Mouse (Mus musculus) lung, adult 2 months (tissue): ENCODE measurements at regions not wholly inside any gene's neighbourhood (a gene's known extent, or its start where the extent isn't known, plus 50 kb on each side); places are given as distances from the start of the nearest gene placed in this dataset.

Experiments
- DNase-seq: peaks from one replicate; pipeline ENCODE4 v3.0.0; 2022
- H3K4me1 ChIP-seq: fragments of 200-500 bp; 2 replicates; pipeline ENCODE4 v1.6.1; 2011; ENCODE audit warnings: low read length; ENCODE audit not compliant: control insufficient read depth, insufficient read depth
- H3K4me3 ChIP-seq: fragments of 200-500 bp; replicated peaks from 2 replicates; pipeline ENCODE3; 2011; ENCODE audit warnings: low read depth, mild to moderate bottlenecking, control low read depth, low read length; ENCODE audit errors: extremely low read depth
- CTCF ChIP-seq: fragments of 200-500 bp; IDR thresholded peaks from 2 replicates; pipeline ENCODE4 v1.5.1; 2011; ENCODE audit warnings: mild to moderate bottlenecking, low read length, control low read depth; ENCODE audit not compliant: insufficient read depth
- POLR2A ChIP-seq: fragments of 200-500 bp; IDR thresholded peaks from 2 replicates; pipeline ENCODE4 v1.6.1; 2011; ENCODE audit warnings: low read depth, mild to moderate bottlenecking, control low read depth, low read length, borderline replicate concordance; ENCODE audit errors: extremely low read depth
- WGBS: fragments of 180-500 bp; shearing (Covaris S2); methylation state at CpG from one replicate; pipeline ENCODE4 v1.1.7; 2018; 5-methylcytosine and 5-hydroxymethylcytosine counted together

GRCm38 (mm10) chr8:103339042-103339441 is 553.6 kb upstream of the Cdh11 start:
- Histone ChIP-seq H3K4me1 (no peaks in the 10 kb centered on the region), H3K4me3 (no peak overlapping the region)
- 75% methylated on average over 2 of the region's 2 CpGs for WGBS
- DNase-seq: no peak
- TF ChIP-seq CTCF: no peak
- TF ChIP-seq POLR2A: no peak

- Histone ChIP-seq H3K4me1 (no peaks in the 10 kb centered on the region), H3K4me3 (no peak overlapping the region)
- 87% methylated on average over 5 of the region's 5 CpGs for WGBS
- TF ChIP-seq POLR2A (no peak), CTCF (no peak)
- no peak for DNase-seq
Observed at GRCm38 (mm10) chr8:103339951-103340350, 554.5 kb upstream of the Cdh11 start.

- Histone ChIP-seq H3K4me3 (no peak overlapping the region), H3K4me1 (no peaks in the 10 kb centered on the region)
- 91% methylated on average over 3 of the region's 3 CpGs for whole genome bisulfite sequencing
- TF ChIP-seq CTCF: no peak
- TF ChIP-seq POLR2A: no peak
- DNase-seq: no peak
Observed at GRCm38 (mm10) chr8:103343891-103344290, 558.4 kb upstream of the Cdh11 start.

GRCm38 (mm10) chr8:103344871-103345270 is 559.4 kb upstream of the Cdh11 start:
- no peak for DNase-seq
- Histone ChIP-seq H3K4me1 (no peaks in the 10 kb centered on the region), H3K4me3 (no peak overlapping the region)
- 67% methylated on average over 2 of the region's 2 CpGs for WGBS
- TF ChIP-seq POLR2A: no peak
- no peak for TF ChIP-seq CTCF

- 61% methylated on average over 7 of the region's 7 CpGs for WGBS
- Histone ChIP-seq H3K4me3 (no peak overlapping the region), H3K4me1 (no peaks in the 10 kb centered on the region)
- no peak for TF ChIP-seq CTCF
- TF ChIP-seq POLR2A: no peak
- DNase-seq: no peak
Observed at GRCm38 (mm10) chr8:103347158-103347871, 561.9 kb upstream of the Cdh11 start.

- 42% methylated on average over 3 of the region's 3 CpGs for WGBS
- Histone ChIP-seq H3K4me3 (no peak overlapping the region), H3K4me1 (no peaks in the 10 kb centered on the region)
- DNase-seq: no peak
- TF ChIP-seq CTCF (no peak), POLR2A (no peak)
Observed at GRCm38 (mm10) chr8:103361713-103362112, 576.3 kb upstream of the Cdh11 start.

GRCm38 (mm10) chr8:103370394-103370793 is 585.0 kb upstream of the Cdh11 start:
- H3K4me3 ChIP-seq: no peak overlapping the region
- TF ChIP-seq CTCF: no peak
- TF ChIP-seq POLR2A: no peak
- 33% methylated on average over 2 of the region's 2 CpGs for whole genome bisulfite sequencing
- no peaks in the 10 kb centered on the region for H3K4me1 ChIP-seq
- DNase-seq: no peak

GRCm38 (mm10) chr8:103373007-103373406 is 587.6 kb upstream of the Cdh11 start:
- TF ChIP-seq POLR2A: no peak
- no peak for TF ChIP-seq CTCF
- no peak for DNase-seq
- no peak overlapping the region for H3K4me3 ChIP-seq
- 62% methylated on average over 1 of the region's 1 CpGs for WGBS
- H3K4me1 ChIP-seq: no peaks in the 10 kb centered on the region

- H3K4me1 ChIP-seq: no peaks in the 10 kb centered on the region
- DNase-seq: no peak
- no peak overlapping the region for H3K4me3 ChIP-seq
- TF ChIP-seq POLR2A (no peak), CTCF (no peak)
- WGBS: 68% methylated on average over 4 of the region's 4 CpGs
Observed at GRCm38 (mm10) chr8:103374151-103374550, 588.7 kb upstream of the Cdh11 start.

GRCm38 (mm10) chr8:103378545-103378944 is 593.1 kb upstream of the Cdh11 start:
- DNase-seq: no peak
- TF ChIP-seq POLR2A: no peak
- TF ChIP-seq CTCF: no peak
- H3K4me1 ChIP-seq: no peaks in the 10 kb centered on the region; the same call in 1 of the 2 replicates
- WGBS: 22% methylated on average over 3 of the region's 3 CpGs
- H3K4me3 ChIP-seq: no peak overlapping the region
